Mouse (Mus musculus): ENCODE measurements around the gene Asns.

GRCm38 (mm10) chr6:7676194-7676901 lies 16.7 kb downstream of the Asns start:
- TF ChIP-seq TAL1 (IDR thresholded peaks at IDR 0.05; ENCODE audit: low read length) = no peak
- TF ChIP-seq GATA1 (IDR thresholded peaks at IDR 0.05; ENCODE audit: low read length) = no peak

All from erythroblast, embryonic 14.5 days (primary cell).